Mouse (Mus musculus) kidney, adult 8-10 months (tissue): Measurements from ENCODE around the gene Smad1.
A peak's percentile ranks its signal among the peaks of the same experiment; 100 is the strongest.

Experiments
- DNase-seq, 2 experiments: peaks; one replicate each; pipeline ENCODE4 v3.0.0; 2022

Gene Smad1

DNA sequence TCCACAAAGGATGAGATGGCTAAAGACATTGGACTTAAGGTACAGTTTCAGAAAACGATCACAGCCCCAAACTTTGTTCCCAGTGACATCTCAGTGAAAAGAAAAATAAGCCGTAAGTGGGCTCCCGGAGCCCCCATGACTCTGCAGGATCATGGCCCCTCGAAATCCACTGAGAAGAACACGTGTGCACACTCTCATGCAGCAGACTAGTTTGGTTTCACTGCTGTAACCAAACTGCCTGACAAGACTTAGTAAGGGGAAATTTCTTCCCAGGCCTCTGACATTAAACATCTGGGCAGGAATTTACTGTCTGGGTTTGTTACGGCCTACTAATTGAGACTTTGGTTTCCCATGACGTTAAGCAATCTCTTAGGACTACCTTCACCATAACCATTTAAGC is 45.3 kb downstream of the Smad1 start:
- no peak for DNase-seq

DNA sequence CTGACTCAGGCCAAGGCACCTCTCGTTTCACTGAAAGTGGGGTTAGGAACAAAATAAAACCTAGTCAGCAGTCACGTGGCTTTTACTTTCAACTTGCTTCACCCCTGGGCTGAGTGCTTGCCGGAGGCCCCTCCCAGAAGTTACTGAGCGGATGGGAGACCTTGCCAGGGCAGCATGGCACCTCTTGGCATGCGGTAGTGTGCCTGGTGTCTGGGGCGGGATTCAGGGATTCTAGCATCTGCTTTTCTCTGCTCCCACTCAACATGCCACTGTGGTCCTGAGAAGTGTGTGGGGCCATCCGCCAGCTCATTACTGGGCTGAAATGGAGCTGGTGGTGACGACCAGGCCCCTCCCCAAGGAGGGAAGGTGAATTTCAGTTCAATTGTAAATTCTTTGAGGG is 47.4 kb downstream of the Smad1 start:
- no peak for DNase-seq

DNA sequence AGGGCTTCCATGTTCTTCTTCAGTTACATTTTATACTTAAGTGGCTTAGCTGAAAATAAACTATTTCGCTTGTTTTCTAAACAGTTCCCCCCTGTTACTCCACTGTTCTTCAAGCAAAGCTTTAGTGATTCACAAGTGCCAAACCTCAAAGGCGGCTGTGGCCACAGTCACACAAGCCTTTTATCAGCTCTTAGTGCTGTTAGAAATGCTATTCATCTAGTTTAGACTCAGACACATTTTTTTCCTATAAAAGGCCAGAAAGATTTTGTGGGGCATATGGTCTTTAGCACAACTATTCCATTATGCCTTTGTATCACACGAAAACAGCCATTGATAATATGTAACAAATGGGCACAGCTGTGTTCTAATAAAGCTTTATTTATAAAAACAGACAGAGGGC is 48.5 kb downstream of the Smad1 start:
- DNase-seq, result no peak

DNA sequence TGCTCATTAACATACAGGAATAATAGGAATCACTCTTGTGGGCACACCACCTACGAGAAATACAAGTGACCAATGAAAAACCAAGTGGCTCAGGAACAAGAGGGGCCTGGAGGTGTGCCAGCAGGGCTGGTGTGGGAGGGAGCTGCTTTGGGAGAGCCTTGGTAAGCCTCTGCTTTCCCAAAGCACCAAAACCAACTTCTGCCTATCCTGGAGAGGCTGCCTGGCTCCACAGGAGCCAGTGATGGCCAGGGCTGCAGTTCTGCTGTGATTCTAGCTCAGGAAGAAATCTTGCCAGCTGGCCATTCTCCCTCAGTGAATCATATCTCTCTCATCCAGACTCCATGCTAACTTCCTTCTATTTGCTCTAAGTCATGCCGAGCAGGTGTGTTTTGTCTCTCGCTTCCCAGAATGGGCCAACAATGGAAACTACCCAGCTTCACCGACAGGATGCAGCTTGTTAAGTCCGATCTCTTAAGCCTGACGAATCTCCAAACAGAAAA is 49.2 kb downstream of the Smad1 start:
- peak in 1 of 2 experiments; percentile 30 for DNase-seq

DNA sequence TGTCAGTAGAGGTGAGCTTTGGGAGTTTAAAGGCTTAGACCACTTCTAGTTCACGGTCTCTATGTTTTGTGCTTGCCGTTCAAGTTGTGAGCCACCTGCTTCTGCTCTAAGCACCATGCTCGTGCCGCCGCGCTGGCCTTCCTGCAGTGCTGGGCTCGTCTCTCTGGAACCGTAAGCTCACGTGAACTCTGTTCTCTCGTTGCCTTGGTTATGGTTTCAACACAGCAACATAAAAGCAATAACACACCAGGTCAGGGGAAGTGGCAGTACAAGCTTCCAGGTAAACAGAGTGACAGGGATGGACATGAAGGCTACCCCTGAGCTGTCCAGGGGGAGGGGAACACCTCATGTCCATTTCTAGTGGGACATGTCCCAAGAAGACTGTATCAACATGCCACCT is 52.9 kb downstream of the Smad1 start:
- no peak for DNase-seq

DNA sequence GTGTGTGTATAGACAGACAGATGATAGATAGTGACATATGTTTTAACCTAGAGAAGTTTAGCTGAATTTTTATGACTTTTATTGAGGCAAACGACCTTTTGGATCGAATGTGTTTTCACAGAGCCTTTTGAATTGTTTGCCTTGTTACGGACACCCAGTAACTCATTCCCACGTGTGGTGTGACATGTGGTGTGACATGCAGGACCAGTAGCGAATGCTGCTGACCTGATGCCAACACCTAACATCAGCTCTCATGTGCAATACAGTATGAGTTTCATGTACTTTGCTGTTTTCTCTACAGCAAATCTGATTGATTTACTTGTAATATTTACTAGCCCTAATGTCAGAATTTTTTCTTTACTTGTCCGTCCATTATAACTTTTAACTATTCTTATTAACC is 53.5 kb downstream of the Smad1 start:
- no peak for DNase-seq

DNA sequence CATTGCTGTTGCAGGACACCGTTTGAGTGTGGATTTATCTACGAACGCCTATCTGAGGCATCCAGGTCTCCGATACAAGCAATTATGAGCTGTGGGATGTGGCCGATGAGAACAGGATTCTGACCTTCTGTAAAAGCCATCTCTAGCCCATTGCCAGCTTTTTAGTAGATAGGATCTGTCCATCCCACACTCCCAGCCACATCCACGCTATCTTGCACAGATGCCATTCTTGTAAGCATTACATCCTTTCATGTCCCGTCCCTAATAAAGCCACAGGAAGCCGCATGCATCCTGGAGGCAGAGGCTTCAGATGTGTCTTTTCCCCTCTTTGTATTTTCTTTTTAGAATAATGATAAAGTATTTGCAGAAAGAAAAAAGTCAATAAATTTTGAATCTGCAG is 58.1 kb downstream of the Smad1 start:
- no peak for DNase-seq

DNA sequence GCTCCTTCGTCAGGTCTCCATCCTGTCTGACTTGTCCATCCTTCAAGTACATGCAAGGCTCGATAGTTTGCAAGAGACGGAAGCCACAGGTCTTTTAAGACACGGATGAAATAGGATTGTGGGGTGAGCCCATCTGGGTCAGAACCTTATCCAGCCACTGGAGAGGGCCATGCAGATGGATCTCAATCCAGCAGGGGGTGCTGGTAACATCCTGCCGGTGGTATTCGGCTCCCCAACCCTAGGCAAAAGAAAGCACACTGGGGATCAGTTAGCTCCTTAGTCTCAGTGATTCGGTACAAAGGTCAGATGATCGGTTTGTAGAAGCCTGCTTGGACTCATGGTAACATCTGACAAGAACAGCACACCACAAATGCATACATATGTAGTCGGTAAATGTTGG is 59.8 kb downstream of the Smad1 start:
- DNase-seq, result peak in 1 of 2 experiments; percentile 47

DNA sequence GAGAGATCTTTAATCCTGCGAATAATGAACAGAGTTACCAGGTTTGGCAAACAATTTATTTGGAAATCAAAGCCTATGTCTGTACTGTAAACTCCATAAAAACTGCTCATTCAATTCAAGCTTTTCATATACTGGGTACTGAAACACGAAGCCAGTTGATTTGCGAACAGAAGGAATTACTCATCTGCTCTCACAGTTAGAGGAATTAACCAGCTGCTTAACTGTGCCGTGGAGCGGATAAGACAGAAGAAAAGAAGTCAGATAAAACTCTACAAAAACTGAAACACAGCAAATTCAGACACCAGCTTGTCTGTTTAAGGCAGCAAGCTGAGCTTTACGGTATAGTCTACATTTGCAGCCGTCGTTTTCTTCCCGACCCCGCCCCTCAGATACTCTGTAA is 60.7 kb downstream of the Smad1 start:
- no peak for DNase-seq

DNA sequence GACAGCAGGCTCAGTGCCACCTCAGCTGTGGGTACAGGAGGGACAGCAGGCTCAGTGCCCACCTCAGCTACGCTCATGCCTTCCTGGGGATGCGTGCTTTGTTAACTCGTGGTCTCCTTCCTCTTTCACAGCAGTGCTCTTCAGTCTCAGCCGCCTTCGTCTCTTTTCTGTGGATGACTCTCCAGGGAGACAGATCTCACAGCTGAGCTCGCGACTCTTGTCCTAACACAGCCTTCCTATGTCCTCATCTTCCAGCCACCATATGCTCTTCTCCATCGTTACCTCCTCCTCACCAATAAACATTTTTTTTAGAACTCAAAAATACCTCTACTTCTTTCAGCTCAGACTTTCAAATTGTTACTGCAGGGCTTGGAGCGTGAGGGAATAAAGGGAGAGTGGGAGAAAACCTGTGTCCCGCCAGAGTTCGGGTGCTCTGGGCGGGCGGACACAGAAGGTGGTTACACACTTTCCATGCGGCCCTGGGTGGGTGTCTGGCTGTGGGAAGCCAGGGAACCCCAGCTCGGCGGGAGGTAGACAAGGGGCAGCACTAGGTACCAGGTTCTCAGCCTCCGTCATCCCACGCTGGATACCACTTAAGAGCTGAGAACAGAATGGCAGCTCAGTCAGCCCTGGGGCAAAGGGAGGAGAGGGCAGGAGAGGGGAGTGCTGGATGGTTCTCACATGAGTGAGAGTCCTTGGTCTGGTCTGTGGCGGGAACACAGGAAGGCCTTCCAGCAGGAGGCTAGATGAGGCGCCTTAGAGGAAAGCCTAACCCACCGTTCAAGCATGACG is 67.0 kb downstream of the Smad1 start:
- no peak for DNase-seq

DNA sequence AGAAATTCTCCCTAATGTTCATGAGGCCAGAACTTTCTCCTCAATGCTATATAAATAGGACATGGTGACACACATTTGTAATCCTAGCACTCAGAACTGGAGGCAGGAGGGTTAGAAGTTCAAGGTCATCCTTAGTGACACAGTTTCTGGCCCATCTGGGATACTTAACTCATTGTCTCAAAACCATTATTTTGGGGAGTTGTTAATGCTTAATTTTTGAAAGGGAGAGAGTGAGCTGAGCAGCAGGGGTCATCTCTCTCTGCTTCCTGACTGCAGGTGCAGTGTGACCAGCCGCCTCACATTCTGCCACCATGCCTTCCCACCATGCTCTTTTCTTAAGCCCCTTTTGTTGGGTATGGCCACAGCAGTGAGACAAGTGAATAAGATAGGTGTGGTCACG is 67.7 kb downstream of the Smad1 start:
- no peak for DNase-seq

DNA sequence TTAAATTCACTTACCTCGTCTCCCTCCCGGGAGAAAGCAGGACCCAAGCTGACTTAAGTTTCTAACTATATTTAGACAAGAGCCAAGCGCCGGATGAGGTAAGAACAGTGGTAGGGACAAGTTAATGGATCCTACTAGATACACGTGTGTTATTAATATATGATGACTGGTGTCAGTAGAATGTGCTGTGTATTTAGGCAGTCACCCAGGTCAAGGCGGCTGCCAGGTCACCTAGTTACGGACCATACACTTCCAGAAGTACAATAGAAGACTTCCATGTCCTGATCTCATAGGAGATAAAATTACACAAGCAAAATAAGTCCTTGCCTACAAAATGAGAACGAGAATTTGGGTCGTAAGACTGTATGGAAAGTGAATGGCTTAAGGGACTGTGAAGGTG is 68.3 kb downstream of the Smad1 start:
- DNase-seq, result no peak

DNA sequence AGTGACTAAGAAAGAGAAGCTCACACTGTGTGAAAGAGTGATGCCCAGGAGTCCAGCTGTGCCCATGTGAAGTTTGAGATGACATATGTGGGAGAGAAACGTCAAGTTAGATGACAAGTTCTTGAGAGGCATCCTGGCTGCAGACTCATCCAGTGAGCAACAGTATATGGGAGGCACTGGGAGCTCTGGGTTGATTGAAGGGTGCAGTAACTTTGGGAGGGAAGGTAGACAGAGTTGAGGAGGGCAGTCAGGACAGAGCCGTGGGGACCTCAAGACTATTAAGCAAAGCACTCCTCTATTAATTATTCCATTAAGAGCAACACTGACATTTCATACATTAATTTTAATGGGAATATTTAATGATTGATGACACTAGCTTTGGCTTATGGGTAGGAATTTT is 69.6 kb downstream of the Smad1 start:
- no peak for DNase-seq

DNA sequence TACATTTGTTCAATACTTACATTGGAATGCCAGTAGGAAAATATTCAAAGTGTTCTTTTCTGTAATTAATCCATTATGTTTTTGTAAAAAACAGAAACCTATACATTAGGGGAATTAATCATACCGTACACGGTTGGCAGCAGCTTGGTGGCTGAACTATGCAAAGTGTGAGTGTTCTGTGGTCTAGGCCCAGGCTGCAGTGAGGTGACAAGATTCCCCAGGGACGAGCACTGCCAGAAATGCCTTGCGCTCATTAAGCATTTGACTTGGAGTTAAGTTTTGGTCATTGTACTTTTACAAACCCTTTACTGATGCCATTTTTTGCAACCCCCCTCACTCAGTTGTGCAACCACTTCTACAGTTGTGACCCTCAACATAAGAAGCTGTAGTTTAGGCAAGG is 70.1 kb downstream of the Smad1 start:
- DNase-seq, result no peak

DNA sequence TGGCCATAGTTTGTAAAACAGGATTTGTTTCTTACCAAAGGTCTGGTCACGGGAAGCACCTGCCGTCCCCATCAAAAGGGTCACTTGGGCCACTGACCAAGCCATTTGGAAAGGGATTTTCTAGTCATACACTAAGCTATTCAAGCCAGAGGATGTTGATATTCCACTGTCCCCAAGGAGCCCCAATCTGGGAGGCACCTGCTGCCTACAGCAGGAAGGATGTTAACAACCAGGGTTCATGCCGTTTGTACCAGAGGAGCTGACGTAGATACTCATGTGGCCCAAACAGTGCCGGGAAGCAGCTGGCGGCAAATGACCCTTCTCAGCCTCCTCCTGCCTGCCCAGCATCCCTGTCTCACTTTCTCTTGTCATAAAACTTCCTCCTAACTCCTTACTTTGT is 73.8 kb downstream of the Smad1 start:
- peak in 1 of 2 experiments; percentile 27 for DNase-seq

DNA sequence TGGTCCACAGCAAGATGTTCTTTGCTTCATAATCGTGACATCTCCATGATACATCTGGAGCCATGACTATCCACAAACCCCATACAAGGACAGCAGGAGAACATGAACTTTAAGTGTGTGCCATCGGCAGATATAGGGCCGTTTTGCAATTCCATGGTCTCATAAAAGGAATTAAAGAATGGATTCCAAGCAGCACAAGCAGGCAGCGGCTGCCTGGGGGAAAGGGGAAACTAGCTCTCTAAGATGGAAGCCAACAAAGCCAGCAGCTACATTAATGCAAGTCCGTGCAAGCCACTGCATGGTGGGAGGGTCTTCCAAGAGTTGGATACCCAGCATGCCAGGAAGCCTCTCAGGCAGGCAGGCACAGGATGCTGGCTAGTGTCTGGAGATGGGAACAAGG is 74.4 kb downstream of the Smad1 start:
- DNase-seq, result no peak

DNA sequence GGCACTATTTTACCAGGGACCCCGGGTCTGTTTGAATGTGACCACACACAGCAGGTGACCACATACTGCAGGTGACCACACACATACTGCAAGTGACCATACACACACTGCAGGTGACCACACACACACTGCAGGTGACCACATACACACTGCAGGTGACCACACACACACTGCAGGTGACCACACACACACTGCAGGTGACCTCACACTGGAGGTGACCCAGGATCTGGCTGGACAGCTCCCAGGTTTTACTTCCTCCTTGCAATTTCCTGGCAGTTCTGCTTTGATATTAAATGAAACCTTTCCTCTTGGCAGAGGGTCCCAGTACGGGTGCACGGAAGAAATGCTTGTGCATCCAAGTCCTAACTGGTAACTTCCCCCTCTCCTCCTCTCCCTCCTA is 75.3 kb downstream of the Smad1 start:
- peak in 1 of 2 experiments; percentile 9 for DNase-seq

DNA sequence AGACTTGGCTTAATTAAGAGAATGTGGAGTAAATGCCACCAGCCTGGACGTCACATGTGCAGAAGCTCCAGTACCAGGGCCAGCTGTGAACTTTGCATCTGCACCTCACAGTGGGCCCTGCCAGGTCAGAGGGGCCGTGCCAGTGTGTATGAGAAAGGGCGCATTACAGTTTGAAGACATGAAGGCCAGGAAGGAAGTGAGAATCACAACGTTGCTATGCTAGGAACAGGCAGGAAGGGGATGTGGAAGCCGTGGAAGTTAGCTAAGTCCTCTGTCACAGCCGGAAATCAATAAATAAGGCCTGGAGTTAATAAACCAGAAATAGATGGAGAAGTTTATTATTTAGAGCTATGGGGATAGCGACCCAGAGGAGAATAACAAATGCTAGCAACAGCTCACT is 76.2 kb downstream of the Smad1 start:
- DNase-seq, result peak; percentile 21 to 25

DNA sequence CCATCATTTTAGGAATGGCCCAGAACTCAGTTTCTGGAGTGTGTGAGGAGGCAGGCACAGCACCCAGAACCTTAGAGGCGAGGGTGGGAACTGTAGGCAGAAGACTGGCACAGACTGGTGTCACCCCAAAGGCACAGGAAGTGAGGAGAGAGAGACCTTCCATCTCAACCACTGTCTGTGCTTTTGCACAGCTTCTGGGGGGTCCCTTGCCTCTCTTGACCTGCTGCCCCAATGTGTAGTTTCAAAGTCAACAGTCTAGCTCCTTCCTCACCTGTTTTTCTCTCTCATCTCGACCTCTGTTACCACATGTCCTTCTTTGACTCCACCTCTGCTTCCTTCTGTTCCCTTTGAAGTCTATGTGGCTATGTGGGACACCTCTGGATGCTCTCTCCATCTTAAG is 88.5 kb downstream of the Smad1 start:
- DNase-seq, result no peak

DNA sequence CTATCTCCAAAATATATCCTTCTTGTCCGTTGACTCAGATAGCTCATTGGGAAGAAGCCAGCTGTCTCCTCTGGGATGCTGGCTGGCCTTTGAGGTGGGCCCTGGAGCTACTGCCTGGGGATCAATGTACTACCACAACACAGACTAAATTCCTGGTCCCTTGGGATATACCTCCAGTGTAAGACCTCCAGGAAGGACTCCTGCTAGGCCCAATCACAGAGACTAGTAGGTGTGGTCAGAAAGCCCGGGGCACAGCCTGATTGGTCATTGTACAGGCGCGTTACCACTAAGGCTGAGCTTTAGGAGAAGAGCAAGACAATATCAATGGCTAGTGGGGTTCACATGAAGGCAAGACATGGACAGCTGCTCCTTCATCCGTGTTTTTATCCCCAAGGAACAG is 93.4 kb downstream of the Smad1 start:
- no peak for DNase-seq

DNA sequence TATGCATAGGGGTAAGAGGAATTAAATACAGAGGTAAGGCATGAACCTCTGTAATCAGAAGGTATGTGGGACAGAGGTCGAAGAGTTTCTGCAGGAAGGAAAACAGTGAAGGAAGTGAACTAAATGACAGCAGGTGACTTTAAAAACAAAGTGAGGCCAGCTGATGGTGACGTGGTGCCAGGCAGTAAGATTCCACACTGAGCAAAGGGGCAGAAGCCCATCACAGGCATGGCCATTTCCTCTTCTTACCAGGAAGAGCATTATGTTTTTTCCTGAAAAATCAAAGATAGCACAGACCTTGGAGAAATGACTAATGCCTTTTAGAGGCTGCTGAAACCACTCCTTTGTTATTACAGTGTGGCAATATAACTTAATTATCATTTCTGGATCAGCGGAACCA is 97.8 kb downstream of the Smad1 start:
- DNase-seq, result no peak

DNA sequence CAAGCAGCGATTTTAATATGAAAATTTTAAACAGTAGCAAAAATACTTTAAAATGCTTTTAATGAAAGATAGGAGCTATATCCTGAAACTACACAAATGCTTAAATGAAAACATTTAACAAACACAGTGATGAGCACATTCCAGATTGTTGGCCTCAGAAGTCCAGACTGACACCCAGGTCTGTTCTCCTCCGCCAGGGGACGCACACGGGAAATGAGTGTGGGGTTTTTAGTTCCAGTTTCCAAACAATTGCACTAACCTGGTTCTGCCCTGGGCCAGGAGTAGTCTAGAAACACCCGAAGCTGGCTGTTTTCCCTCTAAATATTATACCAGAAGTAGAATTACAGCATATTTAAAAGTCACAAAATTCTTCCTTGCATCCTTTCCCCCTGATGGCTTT is 99.6 kb downstream of the Smad1 start:
- DNase-seq, result peak in 1 of 2 experiments; percentile 29

DNA sequence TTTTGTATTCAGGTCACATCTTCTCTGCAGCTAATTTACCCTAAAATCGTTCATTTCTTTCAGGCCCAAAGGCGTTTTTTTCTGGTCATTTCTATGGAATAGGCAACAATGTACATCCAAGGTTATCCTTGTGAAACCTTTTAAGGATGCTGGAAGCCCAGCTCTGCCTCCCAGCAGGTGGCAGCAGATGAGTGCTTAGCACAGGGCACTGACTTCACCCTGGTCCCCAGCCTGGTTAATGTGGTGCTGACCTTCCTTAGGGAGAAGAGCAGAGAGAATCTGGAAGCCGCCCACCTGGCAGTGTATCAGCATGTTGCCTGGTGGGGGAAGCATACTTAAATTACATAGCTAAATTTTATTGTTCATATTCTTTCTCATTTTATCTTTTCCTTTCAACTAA is 101.6 kb downstream of the Smad1 start:
- DNase-seq, result peak; percentile 53 to 83

DNA sequence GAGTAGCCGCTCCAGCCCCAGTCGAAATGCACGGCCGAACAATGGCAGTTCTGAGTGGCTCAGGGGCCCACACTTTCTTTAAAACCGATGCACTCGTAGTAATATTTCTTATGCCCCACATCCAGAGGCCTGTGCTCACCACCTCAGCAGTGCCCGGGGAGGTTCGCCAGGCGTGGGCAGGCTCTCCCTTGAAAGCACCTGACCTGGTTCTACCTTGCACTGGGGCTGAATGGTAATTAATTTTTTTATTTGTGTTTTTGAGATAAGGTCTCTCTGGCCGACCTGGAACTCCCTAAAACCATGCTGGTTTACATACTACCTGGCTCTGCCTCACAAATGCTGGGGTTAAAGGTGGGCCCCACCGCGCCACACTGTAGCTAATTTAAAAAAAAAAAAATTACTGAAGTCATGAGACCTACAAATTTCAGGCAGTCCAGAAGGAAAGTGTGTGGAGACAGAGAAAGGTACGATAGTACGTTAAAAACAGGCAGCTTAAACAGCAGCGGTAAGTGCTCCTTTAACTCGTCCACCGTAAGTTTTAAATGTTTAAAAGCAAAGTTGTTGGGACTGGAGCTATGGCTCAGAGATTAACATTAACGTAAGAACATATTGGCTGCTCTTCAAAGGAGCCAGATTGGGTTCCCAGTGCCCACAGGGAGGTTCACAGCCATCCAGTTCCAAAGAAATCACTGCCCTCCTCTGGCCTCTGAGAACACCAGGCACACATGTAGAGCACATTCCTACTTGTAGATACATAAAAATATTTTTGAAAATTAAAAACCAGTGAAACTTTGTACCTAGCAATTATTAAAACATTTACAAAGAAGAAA is 103.8 kb downstream of the Smad1 start:
- DNase-seq, result peak in 1 of 2 experiments; percentile 5
